Mouse (Mus musculus): Measurements from ENCODE around the gene Spout1.

The Spout1 gene

DNA sequence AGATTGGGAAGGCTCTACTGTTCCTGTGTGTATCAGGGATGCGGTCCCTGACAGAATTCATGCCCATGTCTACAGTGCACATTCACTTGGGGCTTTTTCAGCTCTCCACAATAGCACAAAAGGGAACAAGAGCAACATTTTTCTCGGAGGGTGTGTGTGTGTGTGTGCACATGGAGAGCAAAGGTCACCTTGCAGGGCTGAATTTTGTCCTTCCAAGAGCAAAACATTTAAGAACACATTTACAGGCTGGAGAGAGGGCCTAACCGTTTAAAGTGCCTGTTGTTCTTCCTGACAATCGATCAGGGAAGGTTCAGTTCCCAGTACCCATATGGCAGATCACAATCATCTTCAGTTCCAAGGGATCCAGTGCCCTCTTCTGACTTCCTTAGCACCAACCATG, 48.1 kb downstream of the Spout1 start:
- DNase-seq (ENCODE audit: low spot score) = no peak

DNA sequence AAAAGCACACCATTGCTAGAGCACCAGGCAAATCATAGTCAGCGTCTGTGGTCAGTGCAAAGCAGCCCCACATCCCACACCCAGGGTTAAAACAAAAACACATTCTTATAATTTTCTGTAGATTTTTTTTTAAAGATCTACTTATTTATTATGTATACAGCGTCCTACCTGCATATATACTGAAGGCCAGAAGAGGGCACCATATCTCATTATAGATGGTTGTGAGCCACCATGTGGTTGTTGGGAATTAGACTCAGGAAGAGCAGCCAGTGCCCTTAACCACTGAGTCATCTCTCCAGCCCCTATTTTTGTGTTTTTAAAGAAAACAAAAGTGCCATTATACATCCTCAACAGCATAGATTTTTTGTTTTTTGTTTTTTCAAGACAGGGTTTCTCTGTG, 49.5 kb downstream of the Spout1 start:
- peak; percentile 72 for DNase-seq (ENCODE audit: low spot score)

DNA sequence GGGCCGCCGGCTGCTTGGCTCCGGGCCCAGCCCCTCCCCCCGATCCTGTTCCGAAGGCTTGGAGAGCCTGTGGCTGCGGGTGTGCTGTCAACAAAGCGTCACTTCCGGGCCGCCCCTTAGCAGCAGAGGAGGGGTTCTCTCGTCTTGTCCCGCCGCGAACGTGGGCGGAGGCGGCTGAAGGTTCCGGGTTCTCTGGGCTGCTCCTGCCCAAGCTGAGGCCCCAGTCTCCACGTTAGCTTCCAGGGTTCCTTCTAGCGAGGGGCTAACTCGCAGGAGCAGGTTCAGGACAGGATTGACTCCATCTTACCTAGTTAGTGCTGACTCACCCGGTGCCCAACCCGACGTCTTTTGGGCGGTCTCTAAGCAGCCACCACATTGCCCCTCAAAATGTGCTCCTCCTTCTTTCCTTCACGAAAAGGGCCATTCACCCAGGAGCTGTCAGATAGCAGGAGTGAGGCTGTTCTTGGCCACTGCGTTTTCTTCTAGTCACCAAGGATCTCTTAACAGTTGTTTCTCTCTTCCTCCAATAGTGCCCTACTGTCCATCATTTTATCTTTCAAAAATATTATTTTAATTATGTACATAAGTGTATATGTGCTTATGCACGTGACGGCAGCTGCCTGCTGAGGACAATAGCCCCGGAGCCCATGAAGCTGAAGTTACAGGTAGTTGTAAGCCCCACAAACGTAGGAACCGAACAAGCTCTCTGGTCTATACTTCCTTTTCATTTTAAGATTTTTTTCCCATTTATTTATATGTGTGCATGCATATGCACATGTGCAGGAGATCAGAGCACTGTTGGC, 53.6 kb downstream of the Spout1 start, which contains the start of gene Zer1:
Gene Zer1, minus strand, starts transcription at position 114 of the 803 bp plus-strand sequence.
- DNase-seq (ENCODE audit: low spot score) = peak; percentile 94

GRCm38 (mm10) chr2:30123729-30124471, 54.4 kb downstream of the Spout1 start:
- DNase-seq (ENCODE audit: low spot score) = peak; percentile 3

Measured in embryo, embryonic 10.5 days (tissue).